22 mouse cellular contexts compared by ENCODE assay signal in genomic region chr14:55689433-55689832, GRCm38 (mm10). TPM values are rescaled to one million over a fixed set of nuclear protein-coding genes. Genes with fewer than 3 reads are reported as not detected.
A peak's percentile ranks its signal among the peaks of the same experiment; 100 is the strongest.
DNase-seq lines count a peak whose midpoint lies in the region; ATAC-seq and TF ChIP-seq lines count a peak whose summit lies in the region.
"Had no signal": no experiment of that assay in that cellular context is flagged by ENCODE, and none has a peak within 500 bp of the region (broad histone marks: within the 10 kb centered on the region; RNA-seq: fewer than 3 reads in every experiment).

No protein-coding gene starts in this region.

- peak; percentile 39 for DNase-seq in embryonic facial prominence, embryonic 14.5 days (ENCODE audit: low spot score)
- no peak for DNase-seq in embryonic facial prominence, embryonic 10.5 days (ENCODE audit: low spot score)
- DNase-seq in kidney, adult 9 months: no peak
- no peak for DNase-seq in heart, postnatal 14 days
- DNase-seq: adrenal gland, adult 2 months; adrenal gland, adult 8-10 months; adrenal gland, postnatal 10 days; adrenal gland, postnatal 14 days; adrenal gland, postnatal 25 days; adrenal gland, postnatal 36 days; B cell, adult 2 months; cerebellum, adult 11 months; cerebellum, adult 11-12 months; cerebellum, adult 18-20 months; cerebellum, adult 2 months had no signal

- H3K4me1 ChIP-seq in embryonic facial prominence, embryonic 14.5 days (ENCODE audit: control insufficient read depth, insufficient read depth, low read length): no peaks in the 10 kb centered on the region
- H3K4me1 ChIP-seq in embryonic facial prominence, embryonic 10.5 days: no peaks in the 10 kb centered on the region

- no peak overlapping the region for H3K9ac ChIP-seq in embryonic facial prominence, embryonic 14.5 days (ENCODE audit: low read depth, low read length)

- H3K4me2 ChIP-seq in embryonic facial prominence, embryonic 14.5 days (ENCODE audit: low read depth, low read length): no peak overlapping the region
- H3K4me2 ChIP-seq in myocyte (ENCODE audit: low read depth): no peak overlapping the region

- no peaks in the 10 kb centered on the region for H3K79me2 ChIP-seq in C2C12 (ENCODE audit: control insufficient read depth, insufficient read depth)
- no peaks in the 10 kb centered on the region for H3K79me2 ChIP-seq in myocyte (ENCODE audit: control insufficient read depth, insufficient read depth)

- no peaks in the 10 kb centered on the region for H3K36me3 ChIP-seq in embryonic facial prominence, embryonic 14.5 days (ENCODE audit: control insufficient read depth, insufficient read depth, low read length)
- H3K36me3 ChIP-seq in embryonic facial prominence, embryonic 10.5 days (replicated peaks): no peaks in the 10 kb centered on the region
- H3K36me3 ChIP-seq in C2C12 (ENCODE audit: control insufficient read depth, insufficient read depth): no peaks in the 10 kb centered on the region
- H3K36me3 ChIP-seq in myocyte (ENCODE audit: control insufficient read depth, insufficient read depth): no peaks in the 10 kb centered on the region
- H3K36me3 ChIP-seq: G1E had no signal

- no peak for ATAC-seq in embryonic facial prominence, embryonic 14.5 days (ENCODE audit: low read depth)
- ATAC-seq: activated CD4-positive, CD25-positive, alpha-beta regulatory T cell, adult 4 months; CD4-positive, CD25-positive, alpha-beta regulatory T cell, adult 4 months; Patski had no signal

- 65% methylated on average over 10 of the region's 10 CpGs for WGBS in embryonic facial prominence, embryonic 14.5 days
- 77% methylated on average over 10 of the region's 10 CpGs for WGBS in embryonic facial prominence, embryonic 10.5 days

- H3K9me3 ChIP-seq in embryonic facial prominence, embryonic 14.5 days (ENCODE audit: control insufficient read depth, low read length): no peaks in the 10 kb centered on the region
- H3K9me3 ChIP-seq in embryonic facial prominence, embryonic 10.5 days: no peaks in the 10 kb centered on the region

- intact Hi-C loops in heart, postnatal 14 days (cut with DNase I): no loop called here

- H3K27ac ChIP-seq in embryonic facial prominence, embryonic 14.5 days (replicated peaks; ENCODE audit: low read depth, low read length): no peak overlapping the region
- no peak overlapping the region for H3K27ac ChIP-seq in embryonic facial prominence, embryonic 10.5 days (replicated peaks)

- TF ChIP-seq POLR2A in myocyte (IDR thresholded peaks at IDR 0.05; ENCODE audit: insufficient read length, low read depth): no peak

- H3ac ChIP-seq in C2C12 (ENCODE audit: control insufficient read depth, insufficient read length, low read depth) (no peak overlapping the region), myocyte (ENCODE audit: control insufficient read depth, insufficient read length) (no peak overlapping the region)

- TF ChIP-seq CTCF in C2C12 (IDR thresholded peaks at IDR 0.05; ENCODE audit: control insufficient read depth, insufficient read depth, insufficient read length): no peak

- no peaks in the 10 kb centered on the region for H3K79me3 ChIP-seq in C2C12 (ENCODE audit: low read depth)

- no peak overlapping the region for H3K4me3 ChIP-seq in embryonic facial prominence, embryonic 14.5 days (ENCODE audit: low read depth, low read length)
- no peak overlapping the region for H3K4me3 ChIP-seq in embryonic facial prominence, embryonic 10.5 days
- no peak overlapping the region for H3K4me3 ChIP-seq in C2C12 (ENCODE audit: insufficient read depth, poor library complexity, severe bottlenecking)
- H3K4me3 ChIP-seq in myocyte: no peak overlapping the region

- no peaks in the 10 kb centered on the region for H3K27me3 ChIP-seq in embryonic facial prominence, embryonic 14.5 days (replicated peaks; ENCODE audit: control insufficient read depth, insufficient read depth, low read length)
- H3K27me3 ChIP-seq in embryonic facial prominence, embryonic 10.5 days (replicated peaks; ENCODE audit: low read depth, poor library complexity, severe bottlenecking): no peaks in the 10 kb centered on the region
- H3K27me3 ChIP-seq in C2C12 (ENCODE audit: control insufficient read depth, insufficient read depth, insufficient read length): no peaks in the 10 kb centered on the region
- H3K27me3 ChIP-seq in myocyte (ENCODE audit: control insufficient read depth, insufficient read depth, insufficient read length): no peaks in the 10 kb centered on the region
- H3K27me3 ChIP-seq: CH12.LX, Patski had no signal

TF ChIP-seq in C2C12, 6 proteins besides CTCF, POLR2A, EP300 and RAD21:
- TF ChIP-seq MYOD1 (IDR thresholded peaks at IDR 0.05; ENCODE audit: control insufficient read depth, insufficient read length, low read depth): peak; percentile 82
- TF ChIP-seq CEBPB (IDR thresholded peaks at IDR 0.05; ENCODE audit: low read depth): no peak
- no peak for TF ChIP-seq USF1 (IDR thresholded peaks at IDR 0.05; ENCODE audit: low read depth)
- TF ChIP-seq MYOG (IDR thresholded peaks at IDR 0.05; ENCODE audit: control insufficient read depth, extremely low read depth, insufficient read length): no peak

TF ChIP-seq in myocyte, 11 proteins besides CTCF, POLR2A, EP300 and RAD21:
- TF ChIP-seq MYOG (IDR thresholded peaks at IDR 0.05; ENCODE audit: control insufficient read depth in 1 of 3, insufficient read depth in 1 of 3, insufficient read length in 2 of 3, low read depth in 2 of 3) (peak in 2 of 3 experiments; percentile 16 to 27), TCF12 (IDR thresholded peaks at IDR 0.05; ENCODE audit: insufficient read depth, poor library complexity, severe bottlenecking) (peak; percentile 83), MAX (IDR thresholded peaks at IDR 0.05; ENCODE audit: low read depth) (no peak), USF1 (IDR thresholded peaks at IDR 0.05; ENCODE audit: low read depth) (no peak), TCF3 (IDR thresholded peaks at IDR 0.05; ENCODE audit: insufficient read length, low read depth) (peak; percentile 31), MYOD1 (IDR thresholded peaks at IDR 0.05; ENCODE audit: control insufficient read depth in 1 of 3, insufficient read length in 2 of 3, low read depth in 2 of 3) (peak; percentile 89 to 91 (median 90))

RNA-seq across cellular contexts. Expression of gene Tinf2, which starts 7.8 kb away (rescaled TPM):
- polyA plus RNA-seq in embryonic facial prominence, embryonic 14.5 days (2014; fragmentation: Nextera tagmentation; extraction: Ambion mirVana): 32.2 and 36.2 TPM in 2 replicates
- 65.8 and 69.2 TPM in 2 replicates for polyA plus RNA-seq in embryonic facial prominence, embryonic 10.5 days (2016; fragmentation: Nextera tagmentation; extraction: Ambion mirVana)
- polyA plus RNA-seq in C2C12 (2012; fragmentation: generic; extraction: Trizol) (24.4 TPM), myocyte (2012; fragmentation: generic; extraction: Trizol) (12.0 TPM)
- total RNA-seq in heart, postnatal 14 days (2021): 10 to 100 TPM; 10.5 to 10.8 TPM

RNA-seq across cellular contexts. Expression of gene Nedd8, which starts 17.5 kb away (rescaled TPM):
- polyA plus RNA-seq in embryonic facial prominence, embryonic 14.5 days (2014; fragmentation: Nextera tagmentation; extraction: Ambion mirVana): 524 and 534 TPM in 2 replicates
- polyA plus RNA-seq in embryonic facial prominence, embryonic 10.5 days (2016; fragmentation: Nextera tagmentation; extraction: Ambion mirVana): 628 and 638 TPM in 2 replicates
- 478 TPM for polyA plus RNA-seq in C2C12 (2012; fragmentation: generic; extraction: Trizol)
- 361 TPM for polyA plus RNA-seq in myocyte (2012; fragmentation: generic; extraction: Trizol)
- total RNA-seq in heart, postnatal 14 days (2021): 100 to 1,000 TPM; 254 to 257 TPM

RNA-seq across cellular contexts. Expression of gene Gmpr2, which starts 17.7 kb away (rescaled TPM):
- polyA plus RNA-seq in embryonic facial prominence, embryonic 14.5 days (2014; fragmentation: Nextera tagmentation; extraction: Ambion mirVana): 49.6 and 54.8 TPM in 2 replicates
- 60.7 and 64.7 TPM in 2 replicates for polyA plus RNA-seq in embryonic facial prominence, embryonic 10.5 days (2016; fragmentation: Nextera tagmentation; extraction: Ambion mirVana)
- polyA plus RNA-seq in C2C12 (2012; fragmentation: generic; extraction: Trizol) (23.8 TPM), myocyte (2012; fragmentation: generic; extraction: Trizol) (11.9 TPM)
- 10 to 100 TPM; 12.8 to 14.1 TPM for total RNA-seq in heart, postnatal 14 days (2021)

RNA-seq across cellular contexts. Expression of gene Tgm1, which starts 24.3 kb away (rescaled TPM):
- polyA plus RNA-seq in embryonic facial prominence, embryonic 14.5 days (2014; fragmentation: Nextera tagmentation; extraction: Ambion mirVana): 7.1 and 8.0 TPM in 2 replicates
- polyA plus RNA-seq in embryonic facial prominence, embryonic 10.5 days (2016; fragmentation: Nextera tagmentation; extraction: Ambion mirVana): 0.70 and 0.90 TPM in 2 replicates
- polyA plus RNA-seq in C2C12 (2012; fragmentation: generic; extraction: Trizol): 0.07 TPM
- 0.06 TPM for polyA plus RNA-seq in myocyte (2012; fragmentation: generic; extraction: Trizol)
- under 1 TPM; 0.29 TPM for total RNA-seq in heart, postnatal 14 days (2021)
- total RNA-seq: adrenal gland, postnatal 25 days had no signal
- polyA plus RNA-seq: activated CD4-positive, CD25-positive, alpha-beta regulatory T cell, adult 4 months; CD4-positive, CD25-positive, alpha-beta regulatory T cell, adult 4 months had no signal

RNA-seq across cellular contexts. Expression of gene Mdp1, which starts 29.1 kb away (rescaled TPM):
- polyA plus RNA-seq in embryonic facial prominence, embryonic 14.5 days (2014; fragmentation: Nextera tagmentation; extraction: Ambion mirVana): 42.6 and 48.3 TPM in 2 replicates
- 62.1 and 66.3 TPM in 2 replicates for polyA plus RNA-seq in embryonic facial prominence, embryonic 10.5 days (2016; fragmentation: Nextera tagmentation; extraction: Ambion mirVana)
- polyA plus RNA-seq in C2C12 (2012; fragmentation: generic; extraction: Trizol) (16.5 TPM), myocyte (2012; fragmentation: generic; extraction: Trizol) (21.3 TPM)
- total RNA-seq in heart, postnatal 14 days (2021): 10 to 100 TPM; 52.4 to 55.9 TPM
